Comparison of ENCODE assay signal across 18 mouse cellular contexts in genomic region chrX:94135084-94135483, GRCm38 (mm10). TPM values are rescaled to one million over a fixed set of nuclear protein-coding genes. Genes with fewer than 3 reads are reported as not detected.
DNase-seq lines count a peak whose midpoint lies in the region; ATAC-seq lines count a peak whose summit lies in the region.
"Had no signal": no experiment of that assay in that cellular context is flagged by ENCODE, and none has a peak within 500 bp of the region (broad histone marks: within the 10 kb centered on the region; RNA-seq: fewer than 3 reads in every experiment).

No protein-coding gene starts in this region.

- intact Hi-C loops in left cerebral cortex, postnatal 36 days (cut with DNase I) = no loop called here

- peak; percentile 53 for ATAC-seq in granulocyte monocyte progenitor cell, adult 5-6 weeks (replicated peaks; ENCODE audit: poor library complexity, severe bottlenecking)
- ATAC-seq: forebrain, embryonic 14.5 days; forebrain, embryonic 16.5 days had no signal

- peak; percentile 26 for DNase-seq in 3134 (ENCODE audit: extremely low read depth, insufficient read length, low spot score)
- peak; percentile 11 for DNase-seq in 416B (ENCODE audit: low read depth)
- DNase-seq in left cerebral cortex, postnatal 36 days (ENCODE audit: low spot score in 2 of 2) = no peak
- DNase-seq in kidney, adult 9 months = no peak
- no peak for DNase-seq in Muller cell, postnatal 12 days (ENCODE audit: inconsistent ontology term)
- DNase-seq: adrenal gland, adult 2 months; adrenal gland, postnatal 10 days; adrenal gland, postnatal 25 days; cerebellum, adult 11 months; cerebellum, adult 18-20 months; cerebellum, adult 8-10 months; cerebellum, adult 9-11 months; cerebellum, postnatal 14 days; cerebellum, postnatal 36 days; embryo, embryonic 11 days had no signal

RNA-seq across cellular contexts. Expression of gene Zfx, which starts 11.6 kb away (rescaled TPM):
- 20.9 and 26.5 TPM in 2 replicates for total RNA-seq in granulocyte monocyte progenitor cell, adult 5-6 weeks (2014; fragmentation: Nextera tagmentation)
- 35.5 and 39.8 TPM in 2 replicates for total RNA-seq in granulocyte monocyte progenitor cell, adult 5-6 weeks (2017)
- 10 to 100 TPM; 31.9 to 36.2 TPM for total RNA-seq in left cerebral cortex, postnatal 36 days (2021)

Comparison
In these comparisons a context has a peak if more than half of its experiments do, and no peak if none do; other contexts are left out.
1. DNase-seq: peak in 3134 (single experiment) and 416B (single experiment); none in left cerebral cortex, postnatal 36 days (0 of 2), kidney, adult 9 months (single experiment) and Muller cell, postnatal 12 days (single experiment).